Mouse (Mus musculus) cerebellum, postnatal 25 days (tissue): ENCODE measurements around the gene Son.

Experiments used
- DNase-seq, 2 experiments: peaks; one replicate each; pipeline ENCODE4 v3.0.0; 2021; ENCODE audit warnings: mixed read lengths in 2 of 2

Gene Son

DNA sequence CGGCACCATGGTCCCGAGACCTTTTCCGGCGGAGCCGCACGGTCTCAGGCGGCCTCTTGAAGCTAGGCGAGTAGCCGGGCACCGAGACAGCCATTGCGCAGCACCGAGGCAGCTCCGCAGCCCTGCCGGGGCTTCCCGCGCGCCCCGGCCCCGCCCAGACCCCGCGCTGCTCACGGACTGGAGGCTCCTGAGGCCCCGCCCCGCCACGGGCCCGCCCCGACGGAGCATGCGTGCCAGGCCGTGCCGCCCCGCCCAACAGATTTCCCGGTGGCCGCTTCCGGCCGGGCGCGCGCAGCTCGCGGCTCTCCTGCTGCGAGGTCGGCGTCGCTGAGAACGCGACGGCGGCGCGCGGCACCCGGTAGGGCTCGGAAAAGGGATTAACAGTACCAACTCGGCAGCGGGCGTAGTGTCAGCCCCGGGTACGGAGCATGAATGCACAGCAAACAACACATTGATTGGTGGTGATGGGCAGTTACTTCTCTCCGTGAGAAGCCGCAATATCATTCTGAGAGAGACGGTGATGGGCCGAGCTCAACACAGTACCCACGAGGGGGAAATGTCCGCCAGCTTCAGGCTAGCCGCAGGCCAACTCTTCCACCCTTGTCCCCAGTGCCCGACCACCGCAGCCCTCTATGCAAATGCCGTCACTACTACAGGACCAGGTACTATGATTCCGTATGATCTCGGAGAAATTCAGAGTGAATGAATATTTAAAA, 41.5 kb downstream of the Son start, which contains the start of gene Donson:
Gene Donson, minus strand, starts transcription at position 152 of the 716 bp plus-strand sequence.
- peak; percentile 96 to 99 for DNase-seq

DNA sequence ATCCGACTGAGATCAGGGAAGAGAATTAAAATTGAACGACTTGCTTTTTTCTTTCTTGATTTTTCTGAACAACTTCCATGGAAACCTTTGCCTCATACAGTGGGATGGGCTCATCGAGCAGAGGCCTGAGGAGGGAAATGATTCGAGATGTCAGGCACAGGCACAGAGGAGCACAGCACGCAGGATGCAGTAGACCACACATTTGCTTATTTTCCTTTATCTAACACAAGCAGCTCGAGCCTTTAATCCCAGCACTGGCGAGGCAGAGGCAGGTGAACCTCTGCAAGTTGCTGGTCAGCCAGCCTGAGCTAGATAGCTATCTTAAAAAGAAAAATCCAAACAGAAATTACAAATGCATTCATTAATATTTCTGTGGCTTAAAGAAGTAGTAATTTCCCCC, 42.5 kb downstream of the Son start:
- DNase-seq, result no peak

DNA sequence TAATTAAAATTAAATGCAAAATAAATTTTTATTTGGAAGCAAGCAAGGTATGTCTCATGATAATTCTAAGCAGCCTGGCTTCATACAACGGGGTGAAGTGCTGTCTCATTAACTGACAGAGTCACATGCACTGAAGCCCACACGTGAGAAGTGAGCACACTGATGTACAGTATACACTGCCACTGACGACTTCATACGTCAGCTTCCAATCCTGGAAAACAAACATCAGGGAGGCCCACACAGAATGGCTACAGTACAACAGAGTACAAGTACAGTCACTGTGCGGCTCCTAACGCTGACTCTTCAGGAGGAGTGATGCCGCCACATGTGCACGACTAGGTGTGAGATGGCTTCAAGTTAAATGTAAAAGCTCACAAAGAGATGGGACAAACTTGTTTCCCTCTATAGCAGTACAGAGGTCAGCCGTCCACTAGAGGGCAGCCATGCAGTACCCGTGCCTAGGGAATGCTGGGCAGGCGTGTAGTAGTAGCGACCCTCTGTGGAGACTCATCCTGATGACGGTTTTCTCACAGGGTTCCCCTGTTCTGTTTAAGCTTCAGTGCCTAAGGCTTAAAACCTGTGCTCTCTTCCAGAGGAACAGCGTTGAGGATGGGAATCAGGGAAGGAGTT, 47.3 kb downstream of the Son start:
- DNase-seq, result peak; percentile 74 to 87

DNA sequence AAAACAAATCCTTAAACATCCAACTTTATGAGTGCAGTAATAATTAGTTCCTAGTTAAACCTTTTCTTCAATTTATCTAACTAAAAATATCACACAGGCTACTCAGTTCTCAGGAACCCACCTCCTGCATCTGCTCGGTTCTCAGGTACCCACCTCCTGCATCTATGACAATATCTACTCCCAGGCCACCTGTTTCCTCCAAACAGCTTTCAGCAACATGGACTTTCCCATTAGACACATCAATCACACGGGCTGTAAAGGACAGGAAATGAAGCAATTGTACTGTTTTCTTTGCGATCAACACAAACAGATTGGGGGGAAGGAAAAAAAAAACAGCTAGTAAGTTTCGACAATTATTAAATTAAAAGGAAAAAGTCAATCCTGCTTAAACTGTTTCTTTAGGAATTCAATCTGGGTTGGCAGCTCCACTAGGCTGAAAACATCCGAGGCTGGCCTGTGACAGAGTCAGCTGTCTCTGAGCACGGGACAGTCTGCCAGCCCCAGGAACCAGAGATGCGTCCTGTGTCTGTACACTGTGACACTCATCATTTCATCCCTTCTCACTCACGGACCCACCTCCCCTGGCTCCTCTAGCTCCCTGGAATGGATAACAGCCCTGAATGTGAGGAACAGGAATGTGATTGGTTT, 47.9 kb downstream of the Son start:
- DNase-seq, result no peak

DNA sequence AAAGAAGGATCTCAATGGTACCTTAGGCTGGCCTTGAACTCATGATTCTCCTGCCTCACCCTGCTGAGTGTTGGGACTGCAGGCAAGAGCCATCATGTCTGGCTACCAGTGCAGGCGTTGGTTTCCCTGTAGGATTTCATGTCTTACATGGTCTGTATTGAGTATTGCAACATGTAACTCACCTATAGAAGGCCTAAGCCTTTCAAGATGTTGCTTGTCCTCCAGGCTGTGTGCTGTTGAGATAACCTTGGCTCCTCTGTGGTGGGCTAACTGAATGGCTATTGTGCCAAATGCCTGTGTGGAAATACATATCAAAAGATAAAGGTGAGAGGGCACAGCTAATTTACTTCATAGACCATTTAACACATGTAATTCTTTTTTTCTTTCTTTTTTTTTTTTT, 51.7 kb downstream of the Son start:
- DNase-seq, result no peak

DNA sequence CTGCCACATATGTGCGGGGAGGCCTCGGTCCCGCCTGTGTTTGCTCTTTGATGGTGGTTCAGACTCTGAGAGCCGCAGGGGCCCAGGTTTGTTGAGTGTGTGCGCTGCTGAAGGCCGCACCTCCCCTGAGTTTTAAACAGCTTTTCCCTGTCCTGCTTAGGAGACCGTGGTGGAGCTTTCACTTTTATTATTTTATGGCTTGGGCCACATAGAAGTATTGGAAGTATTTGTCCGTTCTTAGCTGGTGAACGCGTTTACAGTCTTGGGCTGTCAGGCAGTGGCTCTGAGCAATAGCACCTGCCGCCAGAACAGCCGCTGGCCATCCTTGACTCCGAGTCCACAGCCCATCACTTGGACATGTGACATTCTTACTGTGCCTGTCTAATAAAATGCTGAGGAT, 54.6 kb downstream of the Son start:
- no peak for DNase-seq

DNA sequence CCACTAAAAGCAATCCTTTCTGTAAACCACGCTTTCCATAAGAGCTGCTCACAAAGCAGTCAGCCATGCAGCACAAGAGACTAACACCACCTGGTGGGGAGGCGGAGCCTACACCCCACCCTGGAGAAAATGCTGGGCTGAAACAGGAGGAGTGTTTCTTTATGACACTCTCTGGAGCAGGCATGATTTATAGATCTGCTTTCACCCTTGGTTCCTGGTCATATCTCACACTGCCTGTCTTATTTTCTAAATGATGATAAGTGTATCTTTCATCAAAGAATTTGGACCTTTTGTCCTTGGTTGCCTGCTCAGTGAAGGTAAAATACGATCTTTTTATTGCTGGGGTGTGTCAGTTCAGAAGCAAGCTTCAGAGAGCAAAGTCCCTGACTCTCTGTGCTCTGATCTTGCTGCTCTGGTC, 55.5 kb downstream of the Son start:
- DNase-seq, result no peak

DNA sequence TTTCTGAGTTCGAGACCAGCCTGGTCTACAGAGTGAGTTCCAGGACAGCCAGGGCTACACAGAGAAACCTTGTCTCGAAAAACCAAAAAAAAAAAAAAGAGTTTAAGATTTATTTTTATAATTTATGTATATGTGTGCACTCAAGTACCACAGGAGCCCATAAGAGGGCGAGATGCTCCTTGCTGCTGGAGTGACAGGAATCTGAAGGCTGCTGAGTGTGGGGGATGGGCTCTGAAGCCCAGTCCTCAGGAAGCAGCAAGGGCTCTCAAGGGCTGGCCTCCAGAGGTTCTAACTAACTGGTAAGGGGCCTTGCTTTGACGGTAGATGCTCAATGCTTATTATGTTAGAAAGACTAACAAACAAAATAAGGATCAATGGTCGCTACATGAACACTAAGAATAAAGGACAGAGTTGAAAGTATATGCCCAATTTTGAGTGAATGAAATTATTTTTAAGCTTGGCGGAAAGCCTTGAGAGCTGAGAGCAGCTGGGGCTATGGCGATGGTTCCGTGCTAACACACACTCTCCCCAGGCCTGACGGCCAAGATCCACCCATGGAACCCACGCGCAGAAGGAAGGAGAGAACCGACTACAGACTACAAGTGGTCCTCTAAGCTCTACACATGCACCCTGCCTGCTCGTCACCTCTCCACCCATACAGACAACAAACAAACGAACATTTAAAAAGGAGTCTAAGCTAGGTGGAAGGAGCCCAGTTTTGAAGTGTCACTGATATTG, 57.5 kb downstream of the Son start:
- DNase-seq, result no peak

DNA sequence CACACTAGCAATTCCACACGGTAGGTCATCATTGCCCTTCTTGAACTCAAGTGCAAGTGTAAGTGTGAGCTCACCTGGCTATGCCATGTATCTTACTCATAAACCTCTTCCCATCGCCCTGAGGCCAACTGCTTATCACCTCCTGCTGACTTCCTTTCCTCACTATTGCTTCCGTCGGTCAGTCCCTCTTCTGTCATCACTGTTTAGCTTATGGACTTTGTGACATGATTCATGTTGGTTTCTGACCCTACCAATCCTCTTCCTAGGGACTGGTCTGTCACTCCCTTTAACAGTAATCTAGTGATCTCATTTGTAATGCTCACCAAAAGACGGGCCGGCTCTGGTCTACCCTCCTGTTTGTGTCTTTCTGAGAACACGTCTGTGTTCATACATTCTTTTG, 62.9 kb downstream of the Son start:
- no peak for DNase-seq

DNA sequence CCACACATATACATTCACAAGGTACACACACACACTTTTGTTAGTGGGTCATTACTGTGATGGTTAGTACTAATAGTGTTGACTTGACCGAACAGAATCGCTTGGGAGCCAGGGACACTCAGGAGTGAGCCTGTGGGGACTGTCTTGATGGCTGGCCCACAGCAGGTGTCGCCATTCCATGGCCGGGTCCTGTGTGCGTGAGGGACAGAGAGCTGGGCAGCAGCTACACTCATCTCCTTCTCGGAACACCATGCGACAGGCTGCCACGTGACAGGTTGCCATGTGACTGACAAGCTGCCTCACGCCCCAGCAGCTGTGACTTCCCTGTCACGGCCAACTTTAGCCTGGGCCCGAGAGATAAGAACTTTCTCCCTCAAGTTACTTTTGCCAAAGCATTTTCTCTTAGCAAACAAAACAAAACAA, 69.6 kb downstream of the Son start:
- DNase-seq, result peak in 1 of 2 experiments; percentile 28

DNA sequence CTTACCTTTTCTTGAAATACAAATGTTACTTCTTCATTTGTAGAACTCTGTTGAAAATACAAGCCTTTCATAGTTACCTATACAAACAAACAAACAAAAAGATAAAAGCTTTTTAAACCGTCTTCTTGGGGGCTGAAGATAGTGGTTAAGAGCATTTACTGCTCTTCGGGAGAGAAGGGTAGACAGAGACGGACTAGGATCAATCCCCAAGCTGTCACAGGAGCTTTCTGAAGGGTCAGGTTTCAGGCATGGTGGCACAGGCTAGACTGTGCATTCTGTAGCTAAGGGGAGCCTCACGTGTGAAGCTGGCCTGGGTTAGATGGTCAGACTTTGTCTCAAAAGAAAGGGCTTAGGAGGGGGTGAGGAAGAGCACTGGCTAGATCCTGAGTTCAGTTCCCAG, 70.1 kb downstream of the Son start:
- no peak for DNase-seq

DNA sequence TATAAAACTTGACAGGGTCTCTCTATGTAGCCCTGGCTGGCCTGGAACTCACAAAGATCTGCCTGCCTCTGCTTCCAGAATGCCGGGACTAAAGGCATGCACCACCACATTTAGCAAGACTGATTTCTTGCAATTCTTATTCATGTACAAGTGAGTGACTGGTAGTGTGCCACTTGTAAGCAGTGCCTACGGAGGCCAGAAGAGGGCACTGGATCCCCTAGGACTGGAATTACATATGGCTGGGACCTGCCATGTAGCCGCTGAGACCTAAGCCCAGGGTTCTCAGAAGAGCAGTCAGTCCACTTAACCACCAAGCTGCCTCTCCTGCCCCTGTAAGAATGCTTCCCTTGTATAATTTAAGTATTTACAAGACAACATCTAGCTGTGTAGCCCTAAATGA, 76.9 kb downstream of the Son start:
- peak; percentile 71 to 77 for DNase-seq

DNA sequence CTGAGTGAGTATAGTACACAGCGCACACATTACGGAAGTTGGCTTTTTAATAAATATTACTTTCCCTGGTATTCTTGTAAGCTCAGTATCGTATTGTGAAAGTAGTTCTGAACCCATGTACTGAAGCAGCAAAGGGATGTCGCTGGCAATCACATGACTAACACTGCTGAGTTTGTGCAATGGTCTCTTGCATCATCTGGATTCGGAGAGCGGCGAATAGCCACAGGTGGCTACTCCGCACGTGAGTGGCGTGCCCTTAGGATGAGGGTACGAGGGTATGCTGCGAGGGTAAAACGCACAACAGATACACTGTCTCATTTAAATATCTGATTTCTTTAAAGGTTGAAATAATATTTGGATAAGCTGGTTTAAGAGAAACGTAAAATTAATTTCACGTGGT, 80.1 kb downstream of the Son start:
- DNase-seq, result no peak

DNA sequence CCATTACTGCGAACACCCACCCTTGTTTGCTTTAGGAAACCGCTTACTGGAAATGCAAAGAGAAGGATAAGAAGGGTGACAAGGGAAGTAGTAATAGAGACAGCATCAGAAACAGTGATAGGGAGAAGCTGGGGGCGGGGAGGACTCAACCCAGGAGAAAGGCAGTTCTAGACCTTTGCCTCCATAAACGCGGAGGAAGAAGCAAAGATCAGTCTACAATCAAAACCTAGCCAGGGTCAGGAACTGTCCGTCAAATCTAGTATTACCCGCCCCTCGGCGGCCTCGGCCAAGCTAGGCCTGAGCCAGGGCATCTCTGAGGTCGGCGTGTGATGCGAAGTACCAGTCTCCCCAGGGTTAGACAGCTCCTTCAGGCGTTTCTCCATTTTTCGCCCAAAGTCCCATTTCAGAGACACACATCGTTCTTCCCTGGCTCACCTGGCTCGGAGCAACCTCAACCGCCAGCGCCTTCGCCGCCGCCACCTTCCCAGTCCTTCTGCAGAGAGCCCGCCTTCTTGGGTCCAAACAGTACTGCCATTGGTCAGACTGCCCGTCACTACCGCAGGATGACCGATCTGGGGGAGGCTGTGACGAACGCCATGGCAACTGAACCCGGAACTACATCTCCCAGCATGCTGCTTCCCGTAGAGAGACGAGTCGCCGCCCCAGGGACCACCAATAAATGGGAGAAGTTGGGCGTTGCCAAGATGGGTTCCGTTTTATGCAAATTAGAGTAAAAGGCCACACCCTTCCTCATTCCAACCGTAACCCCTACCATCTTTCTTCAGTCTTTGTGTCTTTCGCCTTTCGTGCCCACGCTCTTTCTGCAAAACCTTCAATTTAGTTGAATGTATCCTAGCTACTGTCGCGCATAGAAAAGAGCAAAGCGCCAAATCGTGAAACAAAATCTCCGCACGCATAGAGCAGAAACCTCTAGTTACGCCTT, 81.1 kb downstream of the Son start, which contains the start of gene Cryzl1:
Gene Cryzl1, minus strand, starts transcription at position 853 of the 943 bp plus-strand sequence.
- peak; percentile 98 for DNase-seq
